Mouse (Mus musculus) T-helper 2 cell (primary cell): ENCODE measurements around the gene Brd4.
"Not testable (repeated sequence)": the region's sequence is repeated elsewhere in the genome, so short reads cannot be mapped to it uniquely, and the experiment has no call there.

ENCODE experiments used
- in situ Hi-C: fragments of 300-600 bp; cut with MboI, MseI; formaldehyde crosslinking; loops from one replicate; pipeline ENCODE4 v1.15.1; 2025; ENCODE audit warnings: high pct_unique_total_duplicates

The Brd4 gene

DNA sequence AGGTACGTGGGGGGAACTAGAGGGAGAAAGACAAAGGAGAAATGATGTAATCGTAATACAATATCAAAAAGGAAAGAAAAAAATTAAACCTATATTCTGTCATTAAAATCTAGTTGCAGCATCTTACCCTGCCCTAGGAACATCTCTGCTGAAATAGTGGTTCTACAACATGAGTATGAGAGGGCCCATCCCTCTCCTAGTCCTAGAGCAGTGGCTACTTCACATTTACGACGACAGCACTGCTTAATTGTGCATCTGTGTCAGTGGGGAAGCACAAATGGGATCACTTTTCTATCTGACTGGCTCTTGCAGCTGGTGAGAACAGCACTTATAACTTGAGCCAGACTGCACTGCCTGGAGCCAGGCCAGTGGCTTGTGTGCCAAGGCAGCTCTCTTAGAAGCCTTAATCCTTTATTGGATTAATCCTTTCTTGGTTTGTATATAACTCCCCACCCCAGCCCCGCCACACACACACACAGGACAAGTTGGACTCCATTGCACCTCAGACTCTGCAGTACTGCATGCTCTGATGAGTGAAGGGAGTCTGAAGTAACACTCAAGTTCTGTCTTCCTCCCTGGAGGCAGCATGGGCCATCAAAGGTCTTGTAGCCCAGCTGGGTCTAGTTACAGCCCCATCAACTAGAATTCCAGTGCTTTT is 48.9 kb downstream of the Brd4 start:
- in situ Hi-C loops, result no loop called here

- in situ Hi-C loops, result no loop called here
These were observed 51.3 kb downstream of the Brd4 start for GRCm38 (mm10) chr17:32233174-32233573.

GRCm38 (mm10) chr17:32229256-32229655 is 55.3 kb downstream of the Brd4 start:
- in situ Hi-C loops, result no loop called here

GRCm38 (mm10) chr17:32220873-32221272 is 63.6 kb downstream of the Brd4 start:
- in situ Hi-C loops, result no loop called here

- in situ Hi-C loops, result not testable (repeated sequence)
These were observed 68.9 kb downstream of the Brd4 start for GRCm38 (mm10) chr17:32215587-32215986.

- in situ Hi-C loops, result not testable (repeated sequence)
These were observed 73.0 kb downstream of the Brd4 start for GRCm38 (mm10) chr17:32211554-32211953.

GRCm38 (mm10) chr17:32209752-32210151 is 74.8 kb downstream of the Brd4 start:
- in situ Hi-C loops, result no loop called here

- in situ Hi-C loops, result no loop called here
These were observed 75.4 kb downstream of the Brd4 start for GRCm38 (mm10) chr17:32209144-32209543.

GRCm38 (mm10) chr17:32207586-32208245 is 76.8 kb downstream of the Brd4 start:
- in situ Hi-C loops, result no loop called here

DNA sequence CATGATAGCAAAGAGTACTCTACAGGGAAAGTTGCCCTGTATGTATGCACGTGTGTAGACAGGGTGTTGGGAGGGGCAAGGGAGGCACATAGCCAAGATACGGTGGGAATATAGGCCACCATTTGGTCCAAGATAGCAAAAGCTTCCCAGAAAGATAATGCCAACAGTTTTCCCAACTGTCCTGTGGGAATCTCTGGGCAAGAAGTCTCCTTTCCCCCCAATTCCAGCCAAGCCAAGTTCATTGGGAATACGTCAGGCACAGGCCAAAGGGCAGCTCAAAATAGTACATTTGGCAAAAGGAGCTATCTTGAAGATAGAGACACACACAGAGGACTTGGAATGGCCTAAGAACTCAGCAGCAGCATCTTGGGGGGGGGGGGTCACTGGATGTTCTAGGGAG is 79.2 kb downstream of the Brd4 start:
- in situ Hi-C loops, result no loop called here

- in situ Hi-C loops, result no loop called here
These were observed 81.5 kb downstream of the Brd4 start for GRCm38 (mm10) chr17:32202972-32203371.

DNA sequence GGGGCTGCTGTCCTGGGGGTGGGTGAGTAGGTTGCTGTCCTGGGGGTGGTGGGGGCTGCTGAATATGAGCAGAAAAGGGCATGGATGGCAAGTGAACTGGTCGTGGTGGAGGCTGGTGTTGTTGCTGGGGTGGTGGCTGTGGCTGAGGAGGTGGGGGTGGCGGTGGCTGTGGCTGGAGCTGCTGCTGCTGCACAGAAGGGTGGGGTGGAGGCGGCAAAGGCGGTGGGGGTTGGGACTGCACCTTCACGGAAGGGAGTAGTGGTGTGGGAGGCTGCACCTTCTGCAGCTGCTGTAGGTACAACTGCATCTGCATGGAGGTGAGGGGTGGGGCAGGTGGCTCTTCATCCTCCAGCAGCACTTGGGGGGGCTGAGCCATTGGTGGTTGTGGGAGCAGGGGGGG is 83.4 kb downstream of the Brd4 start:
- in situ Hi-C loops, result no loop called here

DNA sequence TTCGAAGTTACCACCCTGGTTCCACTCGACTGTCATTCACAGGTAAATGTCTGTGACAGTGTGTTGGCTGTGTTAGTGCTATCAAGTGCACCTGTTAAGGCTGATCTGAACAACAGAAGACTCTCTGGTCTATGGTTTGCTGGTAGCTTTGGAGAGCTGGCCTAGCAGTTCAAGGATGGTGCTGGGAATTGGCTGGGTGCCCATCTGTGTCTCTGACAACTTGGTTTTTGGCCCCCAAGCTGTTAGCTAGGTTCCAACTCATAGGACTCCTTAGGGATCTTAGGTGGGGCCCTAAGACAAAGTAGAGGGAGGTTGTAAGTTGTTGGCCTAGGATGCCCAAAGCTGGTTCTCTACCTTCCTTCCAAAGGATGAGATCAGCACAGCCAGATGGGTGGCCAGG is 84.7 kb downstream of the Brd4 start:
- in situ Hi-C loops, result no loop called here

GRCm38 (mm10) chr17:32197156-32197555 is 87.4 kb downstream of the Brd4 start:
- in situ Hi-C loops, result no loop called here

- in situ Hi-C loops, result no loop called here
These were observed 88.8 kb downstream of the Brd4 start for GRCm38 (mm10) chr17:32195725-32196124.

DNA sequence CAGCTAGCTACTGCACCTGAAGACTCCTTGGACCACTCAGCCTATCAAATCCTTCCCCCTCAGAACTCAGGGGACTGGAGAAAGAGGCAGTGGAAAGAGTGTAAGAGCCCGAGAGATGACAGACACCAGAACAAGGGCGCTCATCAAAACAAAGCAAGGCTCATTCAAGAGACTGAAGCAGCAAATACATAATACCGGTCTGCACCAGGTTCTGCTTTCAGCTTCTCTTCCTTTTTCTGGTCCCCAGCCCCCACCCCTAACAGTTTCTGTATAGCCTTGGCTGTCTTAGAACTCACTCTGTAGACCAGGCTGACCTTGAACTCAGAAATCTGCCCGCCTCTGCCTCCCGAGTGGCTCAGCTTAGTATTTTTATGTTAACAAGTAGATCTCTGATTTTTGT is 91.5 kb downstream of the Brd4 start:
- in situ Hi-C loops, result no loop called here

- in situ Hi-C loops, result no loop called here
These were observed 94.7 kb downstream of the Brd4 start for GRCm38 (mm10) chr17:32189850-32190249.

DNA sequence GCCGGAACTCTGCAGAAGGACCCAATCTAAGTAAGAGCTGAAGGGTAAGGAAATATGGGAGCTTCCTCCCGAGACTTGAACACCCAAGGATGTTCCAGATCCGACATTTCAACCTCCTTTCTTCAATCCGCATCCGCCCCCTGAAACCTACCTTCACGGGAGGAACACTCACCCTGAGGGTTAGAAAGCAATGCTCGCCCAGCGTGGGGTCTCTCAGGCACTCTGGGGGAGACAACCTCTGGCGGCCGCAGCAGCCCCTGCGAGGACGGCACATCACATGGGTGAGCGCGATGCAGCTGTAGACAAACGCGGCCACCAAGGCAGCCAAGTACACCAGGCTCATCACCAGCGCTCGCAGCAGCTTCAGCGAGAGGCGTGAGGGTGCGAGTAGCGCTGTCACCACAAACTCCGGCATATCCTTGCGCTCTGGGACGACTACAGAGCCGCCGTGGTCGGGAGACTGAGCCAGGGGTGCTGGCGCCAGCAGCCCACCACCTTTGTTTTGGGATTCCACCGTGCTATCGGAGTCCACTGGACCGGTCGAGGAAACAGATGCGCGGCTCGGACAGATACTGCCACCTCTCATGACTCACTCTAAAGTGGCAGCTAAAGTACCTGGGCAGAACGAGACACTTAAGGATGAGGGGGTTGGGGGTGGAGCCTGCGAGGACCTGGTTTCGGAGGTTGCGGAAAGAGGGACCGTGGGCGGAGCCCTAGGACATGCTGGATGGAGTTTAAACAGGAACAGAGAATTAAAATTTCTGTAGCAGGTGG is 95.5 kb downstream of the Brd4 start, which contains the start of gene Ephx3:
Gene Ephx3 (minus strand): TSS at position 687 of the 774 bp plus-strand sequence.
- in situ Hi-C loops, result no loop called here

DNA sequence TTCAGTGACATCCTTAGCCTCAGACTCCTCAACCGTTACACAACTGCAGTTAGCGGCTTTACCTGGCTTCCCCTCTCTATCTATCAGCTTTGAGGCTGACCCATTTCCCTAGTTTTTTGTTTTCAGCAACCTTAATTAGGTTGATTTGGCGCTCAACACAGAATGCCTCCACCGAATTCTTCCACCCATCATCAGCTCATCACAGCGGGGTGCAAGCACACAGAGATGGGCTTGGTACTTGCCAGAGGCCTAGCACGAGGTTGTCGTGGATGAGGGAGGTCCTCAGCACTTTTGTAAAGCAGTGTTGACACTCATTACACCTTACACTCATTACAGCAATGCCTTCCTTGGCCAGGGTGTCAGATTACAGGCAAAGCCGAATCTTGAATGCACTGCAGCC is 101.5 kb downstream of the Brd4 start:
- in situ Hi-C loops, result no loop called here

- in situ Hi-C loops, result no loop called here
These were observed 104.7 kb downstream of the Brd4 start for GRCm38 (mm10) chr17:32179621-32180491.

DNA sequence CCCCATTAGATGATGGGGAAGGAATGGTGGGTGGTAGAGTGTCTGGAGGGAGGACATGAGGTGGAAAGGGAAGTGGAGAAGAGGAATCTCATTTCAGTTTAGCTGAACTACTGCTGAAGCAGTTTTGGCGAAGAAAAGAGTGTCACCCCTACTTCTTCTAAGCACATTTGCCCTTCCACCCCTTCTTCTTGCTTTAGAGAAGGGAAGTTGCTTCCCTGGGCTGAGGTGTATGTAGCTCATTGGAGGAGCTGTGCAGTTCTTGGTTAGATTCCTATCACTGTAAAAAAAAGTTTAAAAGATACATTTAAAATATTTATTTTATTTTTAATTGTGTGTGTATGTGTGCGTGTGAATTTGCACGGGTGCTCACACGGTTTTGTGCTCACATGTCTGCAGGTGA is 107.6 kb downstream of the Brd4 start:
- in situ Hi-C loops, result no loop called here

DNA sequence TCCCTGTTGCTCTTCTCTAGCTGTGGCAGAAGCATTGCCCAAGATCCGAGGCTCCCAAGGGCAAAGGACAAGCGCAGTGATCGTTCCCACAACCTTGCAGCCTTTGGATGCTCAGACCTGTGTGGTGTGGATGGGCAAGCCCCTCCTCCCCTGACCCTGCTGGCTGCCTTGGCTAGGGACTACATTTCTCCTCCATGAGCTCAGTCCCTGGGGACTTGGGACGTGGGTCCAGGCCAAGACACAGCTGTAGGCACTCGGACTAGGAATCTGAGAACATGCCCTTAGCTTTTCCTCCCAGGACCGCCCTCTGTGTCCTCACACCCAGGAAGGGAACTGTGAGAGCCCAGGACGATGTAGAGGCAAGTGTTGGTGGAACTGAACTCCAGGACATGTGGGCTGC is 111.4 kb downstream of the Brd4 start:
- in situ Hi-C loops, result no loop called here
